ENCODE assay signal across 9 mouse cellular contexts in genomic region chr1:127774501-127774880, GRCm38 (mm10). TPM values are rescaled to one million over a fixed set of nuclear protein-coding genes. Genes with fewer than 3 reads are reported as not detected.
DNase-seq lines count a peak whose midpoint lies in the region; ATAC-seq lines count a peak whose summit lies in the region.
"Had no signal": no experiment of that assay in that cellular context is flagged by ENCODE, and none has a peak within 500 bp of the region (broad histone marks: within the 10 kb centered on the region; RNA-seq: fewer than 3 reads in every experiment).

No protein-coding gene starts in this region.

- H3K4me2 ChIP-seq in kidney, embryonic 15.5 days = peak overlapping the region; percentile 77
- peak overlapping the region; percentile 82 for H3K4me2 ChIP-seq in limb, embryonic 13.5 days (replicated peaks)
- peak overlapping the region; percentile 79 for H3K4me2 ChIP-seq in midbrain, embryonic 15.5 days

- H3K4me3 ChIP-seq in kidney, embryonic 15.5 days (replicated peaks) = peak overlapping the region; percentile 77
- peak overlapping the region; percentile 93 for H3K4me3 ChIP-seq in limb, embryonic 13.5 days
- peak overlapping the region; percentile 55 for H3K4me3 ChIP-seq in midbrain, embryonic 15.5 days

- WGBS in kidney, embryonic 15.5 days = under 1% methylated on average over 31 of the region's 31 CpGs
- WGBS in limb, embryonic 13.5 days = under 1% methylated on average over 31 of the region's 31 CpGs
- WGBS in midbrain, embryonic 15.5 days = 0% methylated on average over 31 of the region's 31 CpGs

- H3K4me1 ChIP-seq in kidney, embryonic 15.5 days = peaks cover 12% of the 10 kb centered on the region
- H3K4me1 ChIP-seq in limb, embryonic 13.5 days = peaks cover 26% of the 10 kb centered on the region
- H3K4me1 ChIP-seq in midbrain, embryonic 15.5 days = peaks cover 32% of the 10 kb centered on the region

- no peaks in the 10 kb centered on the region for H3K27me3 ChIP-seq in kidney, embryonic 15.5 days
- H3K27me3 ChIP-seq in limb, embryonic 13.5 days = no peaks in the 10 kb centered on the region
- H3K27me3 ChIP-seq in midbrain, embryonic 15.5 days (replicated peaks) = no peaks in the 10 kb centered on the region

- peak; percentile 34 for ATAC-seq in kidney, embryonic 15.5 days (replicated peaks; ENCODE audit: low FRiP score)
- ATAC-seq in limb, embryonic 13.5 days (ENCODE audit: low FRiP score, low read depth) = peak; percentile 24; the same call in 1 of the 2 replicates
- ATAC-seq in midbrain, embryonic 15.5 days (replicated peaks) = peak; percentile 71; the same call in 1 of the 2 replicates
- no peak for ATAC-seq in monocyte, adult 5-6 weeks (replicated peaks; ENCODE audit: insufficient number of reproducible peaks, low FRiP score, low TSS enrichment, poor library complexity, severe bottlenecking)

- no peaks in the 10 kb centered on the region for H3K9me3 ChIP-seq in kidney, embryonic 15.5 days (replicated peaks)
- H3K9me3 ChIP-seq in limb, embryonic 13.5 days = no peaks in the 10 kb centered on the region
- H3K9me3 ChIP-seq in midbrain, embryonic 15.5 days = no peaks in the 10 kb centered on the region

- H3K27ac ChIP-seq in kidney, embryonic 15.5 days = peak overlapping the region; percentile 94
- peak overlapping the region; percentile 93 for H3K27ac ChIP-seq in limb, embryonic 13.5 days
- peak overlapping the region; percentile 92 for H3K27ac ChIP-seq in midbrain, embryonic 15.5 days

- H3K36me3 ChIP-seq in kidney, embryonic 15.5 days = peaks cover 9% of the 10 kb centered on the region; the same call in 1 of the 2 replicates
- H3K36me3 ChIP-seq in limb, embryonic 13.5 days = peaks cover 5% of the 10 kb centered on the region; the same call in 1 of the 2 replicates
- H3K36me3 ChIP-seq in midbrain, embryonic 15.5 days (replicated peaks) = no peaks in the 10 kb centered on the region

- H3K9ac ChIP-seq in kidney, embryonic 15.5 days = peak overlapping the region; percentile 81
- H3K9ac ChIP-seq in limb, embryonic 13.5 days = peak overlapping the region; percentile 96
- H3K9ac ChIP-seq in midbrain, embryonic 15.5 days = peak overlapping the region; percentile 68

- DNase-seq in kidney, postnatal 10 days = no peak
- DNase-seq in adipocyte (ENCODE audit: low spot score) = peak; percentile 71
- peak; percentile 70 for DNase-seq in gastrocnemius, adult 18-20 months (ENCODE audit: low spot score)
- no peak for DNase-seq in thymus, postnatal 14 days

RNA-seq across cellular contexts. Expression of gene Ccnt2, which starts 0.5 kb away (rescaled TPM):
- 79.2 and 82.0 TPM in 2 replicates for polyA plus RNA-seq in kidney, embryonic 15.5 days (2015; fragmentation: Nextera tagmentation; extraction: Ambion mirVana)
- 10 to 100 TPM; 16.4 to 16.7 TPM for total RNA-seq in gastrocnemius, adult 18-20 months (2021)
- polyA plus RNA-seq in limb, embryonic 13.5 days (2015; fragmentation: Nextera tagmentation; extraction: Ambion mirVana) = 105 and 112 TPM in 2 replicates
- 94.8 and 117 TPM in 2 replicates for polyA plus RNA-seq in midbrain, embryonic 15.5 days (2015; fragmentation: Nextera tagmentation; extraction: Ambion mirVana)
- total RNA-seq in monocyte, adult 5-6 weeks (2017) = 50.1 to 88.9 TPM (median 52.7 TPM) in 3 replicates

RNA-seq across cellular contexts. Expression of gene Acmsd, which starts 45.3 kb away (rescaled TPM):
- polyA plus RNA-seq in kidney, embryonic 15.5 days (2015; fragmentation: Nextera tagmentation; extraction: Ambion mirVana) = 0.93 and 1.1 TPM in 2 replicates
- not detected for total RNA-seq in gastrocnemius, adult 18-20 months (2021)
- polyA plus RNA-seq in limb, embryonic 13.5 days (2015; fragmentation: Nextera tagmentation; extraction: Ambion mirVana) = 0.06 and 0.29 TPM in 2 replicates
- polyA plus RNA-seq in midbrain, embryonic 15.5 days (2015; fragmentation: Nextera tagmentation; extraction: Ambion mirVana) = 0.08 and 0.13 TPM in 2 replicates
- total RNA-seq in monocyte, adult 5-6 weeks (2017) = 0.67 TPM in 1 of 3 replicates, not detected in the others
- total RNA-seq: gastrocnemius, postnatal 4 days had no signal

Comparison
In these comparisons a context has a peak if more than half of its experiments do, and no peak if none do; other contexts are left out.
1. DNase-seq: peak in adipocyte (single experiment) and gastrocnemius, adult 18-20 months (single experiment); none in kidney, postnatal 10 days (single experiment) and thymus, postnatal 14 days (single experiment).
2. Peak in every context shown above with its lines, with median percentiles within 50 percentile points of each other: H3K27ac ChIP-seq, H3K4me2 ChIP-seq, H3K4me3 ChIP-seq and H3K9ac ChIP-seq.